Mouse (Mus musculus) adrenal gland, postnatal 0 days (tissue): ENCODE results near the gene Lypla2. TPM values are rescaled to one million over a fixed set of nuclear protein-coding genes. Genes with fewer than 3 reads are reported as not detected.

Experiments used
- polyA plus RNA-seq: library from polyadenylated mRNA; unstranded; fragments of >200 nt; fragmentation: Nextera tagmentation; extraction: Ambion mirVana; gene quantifications from 2 replicates; pipeline ENCODE4 v1.2.1, GENCODE M21; 2015

Lypla2 gene
- 60.9 and 77.5 TPM in 2 replicates for polyA plus RNA-seq

DNA sequence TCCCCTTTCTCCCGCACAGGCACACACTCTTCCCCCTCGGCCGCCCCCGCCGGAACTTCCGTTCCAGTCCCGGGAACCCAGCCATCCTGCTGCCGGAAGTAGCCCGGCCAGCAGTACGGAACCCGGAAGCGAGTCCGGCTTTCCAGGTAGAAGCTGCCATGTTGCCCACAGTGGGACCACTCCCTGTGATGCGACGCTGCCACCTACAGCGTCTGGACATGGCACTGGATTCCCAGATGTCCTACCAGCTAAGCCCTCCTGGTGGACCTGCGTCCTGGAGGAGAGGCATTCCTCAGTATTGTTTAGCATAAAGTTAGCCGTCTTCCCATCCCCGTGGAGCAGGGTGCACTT, at the start of gene Lypla2:
Gene Lypla2 (minus strand): TSS at position 71 of the 351 bp plus-strand sequence.

GRCm38 (mm10) chr4:136021549-136022047, 49.2 kb upstream of the Lypla2 start, which contains the start of gene Eloa:
Gene Eloa, minus strand, starts transcription at chr4:136021763.

GRCm38 (mm10) chr4:135986943-135987710, 14.7 kb upstream of the Lypla2 start, which contains the start of gene Pithd1:
Gene Pithd1, minus strand, starts transcription at chr4:135987264.

GRCm38 (mm10) chr4:135963457-135964193, 8.8 kb downstream of the Lypla2 start, which contains the start of gene Gale:
Gene Gale, plus strand, starts transcription at chr4:135963727.

GRCm38 (mm10) chr4:135946278-135946658, 26.2 kb downstream of the Lypla2 start, which contains the start of gene Hmgcl:
Gene Hmgcl, plus strand, starts transcription at chr4:135946448.

GRCm38 (mm10) chr4:135920304-135921241, 51.9 kb downstream of the Lypla2 start, which contains the start of gene Fuca1:
Gene Fuca1, plus strand, starts transcription at chr4:135920735.

Other genes with a start within 250 kb of the Lypla2 start
- gene Il22ra1, start 244.5 kb downstream of the Lypla2 start, polyA plus RNA-seq = 0.33 and 0.75 TPM in 2 replicates
- gene Myom3, start 212.9 kb downstream of the Lypla2 start, polyA plus RNA-seq = 0.27 and 1.5 TPM in 2 replicates
- 127 and 184 TPM in 2 replicates for gene Srsf10, start 116.9 kb downstream of the Lypla2 start, polyA plus RNA-seq
- gene Pnrc2, start 98.8 kb downstream of the Lypla2 start, polyA plus RNA-seq = 142 and 194 TPM in 2 replicates
- 0.80 and 1.6 TPM in 2 replicates for gene Cnr2, start 77.2 kb downstream of the Lypla2 start, polyA plus RNA-seq
- 75.5 and 87.5 TPM in 2 replicates for gene Fuca1, start 51.9 kb downstream of the Lypla2 start, polyA plus RNA-seq
- 77.8 and 87.6 TPM in 2 replicates for gene Hmgcl, start 26.2 kb downstream of the Lypla2 start, polyA plus RNA-seq
- gene Gale, start 8.9 kb downstream of the Lypla2 start, polyA plus RNA-seq = 11.1 and 13.1 TPM in 2 replicates
- gene Pithd1, start 14.6 kb upstream of the Lypla2 start, polyA plus RNA-seq = 41.3 and 53.7 TPM in 2 replicates
- gene Eloa, start 49.1 kb upstream of the Lypla2 start, polyA plus RNA-seq = 16.7 and 25.8 TPM in 2 replicates
- 454 and 620 TPM in 2 replicates for gene Rpl11, start 80.8 kb upstream of the Lypla2 start, polyA plus RNA-seq
- 210 and 233 TPM in 2 replicates for gene Id3, start 170.9 kb upstream of the Lypla2 start, polyA plus RNA-seq
- 6.0 and 6.9 TPM in 2 replicates for gene E2f2, start 199.8 kb upstream of the Lypla2 start, polyA plus RNA-seq
- 4.4 and 6.0 TPM in 2 replicates for gene Asap3, start 233.7 kb upstream of the Lypla2 start, polyA plus RNA-seq